Comparison of ENCODE assay signal across 9 mouse cellular contexts in the genomic region with DNA sequence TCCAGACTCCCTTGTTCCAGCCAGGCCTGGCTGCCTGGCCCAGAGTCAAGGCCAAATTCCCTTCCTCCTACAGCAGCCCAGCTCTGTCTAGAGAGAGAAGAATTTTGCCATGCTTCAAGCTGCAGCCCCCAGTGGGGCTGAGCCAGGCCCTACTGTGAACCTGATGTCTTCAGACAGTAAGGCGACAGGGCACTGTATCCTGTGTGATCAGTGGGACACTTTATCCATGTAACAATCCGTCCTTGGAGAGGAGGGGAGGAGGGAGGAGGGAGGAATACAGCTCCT. TPM values are rescaled to one million over a fixed set of nuclear protein-coding genes. Genes with fewer than 3 reads are reported as not detected.
DNase-seq lines count a peak whose midpoint lies in the region; ATAC-seq lines count a peak whose summit lies in the region.
"Had no signal": no experiment of that assay in that cellular context is flagged by ENCODE, and none has a peak within 500 bp of the region (broad histone marks: within the 10 kb centered on the region; RNA-seq: fewer than 3 reads in every experiment).

No protein-coding gene starts in this region.

- intact Hi-C loops in heart, postnatal 10 days (cut with DNase I): no loop called here

- peak overlapping the region; percentile 59 for H3K27ac ChIP-seq in neural tube, embryonic 13.5 days (replicated peaks)
- H3K27ac ChIP-seq in stomach, embryonic 16.5 days (ENCODE audit: low read length): peak overlapping the region; percentile 80

- 56% methylated on average over 2 of the region's 2 CpGs for WGBS in neural tube, embryonic 13.5 days
- WGBS in stomach, embryonic 16.5 days: 45% methylated on average over 2 of the region's 2 CpGs

- H3K4me3 ChIP-seq in neural tube, embryonic 13.5 days: no peak overlapping the region
- 0 out of 2 replicates have a peak overlapping the region, but pooled peaks have one; percentile 15 for H3K4me3 ChIP-seq in stomach, embryonic 16.5 days (replicated peaks; ENCODE audit: low read length)
- H3K4me3 ChIP-seq: lung, embryonic 15.5 days had no signal

- DNase-seq in cerebellum, adult 8-10 months: no peak
- DNase-seq in neural tube, embryonic 10.5 days (ENCODE audit: extremely low spot score, low spot score): no peak
- DNase-seq in heart, postnatal 10 days: peak; percentile 63 to 69
- DNase-seq in embryo, embryonic 10.5 days (ENCODE audit: low spot score): no peak

- H3K4me2 ChIP-seq in neural tube, embryonic 13.5 days: no peak overlapping the region
- H3K4me2 ChIP-seq in stomach, embryonic 16.5 days (ENCODE audit: low read depth, low read length): peak overlapping the region; percentile 43
- H3K4me2 ChIP-seq: lung, embryonic 15.5 days had no signal

- no peaks in the 10 kb centered on the region for H3K36me3 ChIP-seq in neural tube, embryonic 13.5 days
- no peaks in the 10 kb centered on the region for H3K36me3 ChIP-seq in stomach, embryonic 16.5 days (ENCODE audit: control insufficient read depth, insufficient read depth, low read length)
- H3K36me3 ChIP-seq: lung, embryonic 15.5 days had no signal

- H3K9me3 ChIP-seq in neural tube, embryonic 13.5 days: no peaks in the 10 kb centered on the region
- H3K9me3 ChIP-seq in stomach, embryonic 16.5 days (replicated peaks; ENCODE audit: control insufficient read depth, low read length): no peaks in the 10 kb centered on the region
- H3K9me3 ChIP-seq: lung, embryonic 15.5 days had no signal

- H3K4me1 ChIP-seq in neural tube, embryonic 13.5 days (replicated peaks): peaks cover 29% of the 10 kb centered on the region
- H3K4me1 ChIP-seq in stomach, embryonic 16.5 days (ENCODE audit: control insufficient read depth, insufficient read depth, low read length): peaks cover 24% of the 10 kb centered on the region

- peak overlapping the region; percentile 35; the same call in 1 of the 2 replicates for H3K9ac ChIP-seq in neural tube, embryonic 13.5 days
- peak overlapping the region; percentile 59; the same call in 1 of the 2 replicates for H3K9ac ChIP-seq in stomach, embryonic 16.5 days (ENCODE audit: low read length)
- H3K9ac ChIP-seq: lung, embryonic 15.5 days had no signal

- H3K27me3 ChIP-seq in neural tube, embryonic 13.5 days: 0 out of 2 replicates have a peak, but pooled peaks cover 3% of the 10 kb centered on the region
- no peaks in the 10 kb centered on the region for H3K27me3 ChIP-seq in stomach, embryonic 16.5 days (ENCODE audit: control insufficient read depth, insufficient read depth, low read length)
- H3K27me3 ChIP-seq: lung, embryonic 15.5 days had no signal

- peak; percentile 49 for ATAC-seq in cerebellum, adult (ENCODE audit: insufficient number of reproducible peaks, low FRiP score, low TSS enrichment)
- no peak for ATAC-seq in neural tube, embryonic 13.5 days (ENCODE audit: low read depth)
- peak; percentile 30; the same call in 1 of the 2 replicates for ATAC-seq in stomach, embryonic 16.5 days (ENCODE audit: insufficient read depth, low FRiP score)
- ATAC-seq in granulocyte monocyte progenitor cell, adult 5-6 weeks (replicated peaks; ENCODE audit: poor library complexity, severe bottlenecking): no peak

RNA-seq across cellular contexts. Expression of a gene that starts 1.4 kb away (rescaled TPM):
- polyA plus RNA-seq in neural tube, embryonic 13.5 days (2015; fragmentation: Nextera tagmentation; extraction: Ambion mirVana): 55.4 and 67.4 TPM in 2 replicates
- total RNA-seq in heart, postnatal 10 days (2021): 10 to 100 TPM; 55.7 to 64.7 TPM
- 29.2 and 31.2 TPM in 2 replicates for polyA plus RNA-seq in stomach, embryonic 16.5 days (2015; fragmentation: Nextera tagmentation; extraction: Ambion mirVana)
- total RNA-seq in granulocyte monocyte progenitor cell, adult 5-6 weeks (2014; fragmentation: Nextera tagmentation): 3.6 and 8.0 TPM in 2 replicates
- total RNA-seq in granulocyte monocyte progenitor cell, adult 5-6 weeks (2017): 3.0 and 3.9 TPM in 2 replicates

Comparison
In these comparisons a context has a peak if more than half of its experiments do, and no peak if none do; other contexts are left out.
1. ATAC-seq: peak in cerebellum, adult (single experiment) and stomach, embryonic 16.5 days (single experiment); none in neural tube, embryonic 13.5 days (single experiment) and granulocyte monocyte progenitor cell, adult 5-6 weeks (single experiment).
2. DNase-seq: peak in heart, postnatal 10 days (2 of 2); none in cerebellum, adult 8-10 months (single experiment), neural tube, embryonic 10.5 days (single experiment) and embryo, embryonic 10.5 days (single experiment).
3. RNA of a gene that starts 1.4 kb away (total RNA-seq): 55.7 to 64.7 TPM in heart, postnatal 10 days; 3.0 to 8.0 TPM in granulocyte monocyte progenitor cell, adult 5-6 weeks; every median in the first group is over 4 times any median in the second.